24 mouse cellular contexts compared by ENCODE assay signal in the genomic region with DNA sequence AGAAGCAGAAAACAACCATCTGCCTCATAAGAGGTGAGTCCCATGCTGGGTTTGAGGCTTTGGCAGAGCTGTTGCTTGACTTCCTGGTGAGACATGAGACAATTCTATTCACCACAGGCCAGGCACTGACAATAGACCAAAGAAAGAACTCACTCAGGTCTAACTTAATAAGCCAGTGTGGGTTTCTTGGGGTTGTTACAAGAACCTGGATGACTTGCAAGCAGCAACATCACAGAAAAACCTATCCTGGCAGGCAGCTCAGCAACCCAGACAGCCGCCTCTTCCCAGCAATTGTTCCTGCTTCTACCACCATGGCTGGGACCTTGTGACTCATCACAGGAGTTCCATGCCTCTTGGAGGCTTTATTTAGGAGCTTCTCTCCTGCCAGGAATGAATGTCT.
DNase-seq lines count a peak whose midpoint lies in the region; TF ChIP-seq lines count a peak whose summit lies in the region.
"Had no signal": no experiment of that assay in that cellular context is flagged by ENCODE, and none has a peak within 500 bp of the region (broad histone marks: within the 10 kb centered on the region; RNA-seq: fewer than 3 reads in every experiment).

No protein-coding gene starts in this region.

- peaks cover 25% of the 10 kb centered on the region; the same call in 1 of the 2 replicates for H3K4me1 ChIP-seq in cerebellum, adult 2 months (ENCODE audit: control insufficient read depth, insufficient read depth, low read length)
- H3K4me1 ChIP-seq: embryonic facial prominence, embryonic 12.5 days; heart, embryonic 15.5 days; hindbrain, embryonic 15.5 days; intestine, embryonic 15.5 days; kidney, embryonic 15.5 days; limb, embryonic 10.5 days; neural tube, embryonic 13.5 days had no signal

- H3K27me3 ChIP-seq in cerebellum, adult 2 months (ENCODE audit: control insufficient read depth, insufficient read depth, low read length) = no peaks in the 10 kb centered on the region
- H3K27me3 ChIP-seq: embryonic facial prominence, embryonic 12.5 days; hindbrain, embryonic 15.5 days; intestine, embryonic 15.5 days; kidney, embryonic 15.5 days; neural tube, embryonic 13.5 days had no signal

- peak overlapping the region; percentile 48; the same call in 1 of the 2 replicates for H3K27ac ChIP-seq in cerebellum, adult 2 months (ENCODE audit: insufficient read depth, low read length)
- H3K27ac ChIP-seq: embryonic facial prominence, embryonic 12.5 days; heart, embryonic 15.5 days; hindbrain, embryonic 15.5 days; intestine, embryonic 15.5 days; kidney, embryonic 15.5 days; limb, embryonic 10.5 days; neural tube, embryonic 13.5 days; stomach, postnatal 0 days had no signal

- 14% methylated on average over 1 of the region's 1 CpGs for WGBS in cerebellum, adult 2 months

- DNase-seq in cerebellum, adult 11 months = peak; percentile 32
- DNase-seq in cerebellum, postnatal 14 days = no peak
- DNase-seq in right cerebral cortex, adult 18-20 months = peak; percentile 79
- DNase-seq in right cerebral cortex, postnatal 4 days = no peak
- peak; percentile 59 to 78 for DNase-seq in cerebellum, adult 2 months
- DNase-seq in fibroblast of lung, adult 2 months (ENCODE audit: low read depth) = peak; percentile 51
- no peak for DNase-seq in kidney, postnatal 10 days
- DNase-seq in kidney, adult 9 months = no peak
- DNase-seq: forebrain, postnatal 0 days; gastrocnemius, postnatal 14 days; heart, postnatal 4 days; layer of hippocampus, postnatal 36 days; liver, postnatal 0 days; lung, postnatal 14 days; midbrain, embryonic 14.5 days; thymus, postnatal 14 days had no signal

- no peak for TF ChIP-seq CTCF in cerebellum, adult 2 months (IDR thresholded peaks at IDR 0.05; ENCODE audit: borderline replicate concordance, insufficient read depth, low read depth, low read length)

- TF ChIP-seq POLR2A in cerebellum, adult 2 months (IDR thresholded peaks at IDR 0.05; ENCODE audit: borderline replicate concordance, insufficient read depth, low read length) = no peak

- no peak overlapping the region for H3K4me3 ChIP-seq in cerebellum, adult 2 months (replicated peaks; ENCODE audit: insufficient read depth, low read depth, low read length)
- H3K4me3 ChIP-seq: embryonic facial prominence, embryonic 12.5 days; heart, embryonic 15.5 days; hindbrain, embryonic 15.5 days; intestine, embryonic 15.5 days; kidney, embryonic 15.5 days; limb, embryonic 10.5 days; neural tube, embryonic 13.5 days had no signal

Comparison
In these comparisons a context has a peak if more than half of its experiments do, and no peak if none do; other contexts are left out.
1. DNase-seq: peak in cerebellum, adult 11 months (single experiment), right cerebral cortex, adult 18-20 months (single experiment), cerebellum, adult 2 months (2 of 2) and fibroblast of lung, adult 2 months (single experiment); none in cerebellum, postnatal 14 days (0 of 2), right cerebral cortex, postnatal 4 days (single experiment), kidney, postnatal 10 days (single experiment) and kidney, adult 9 months (single experiment).